Comparison of ENCODE assay signal across 12 mouse cellular contexts in genomic region chr5:75449913-75450525, GRCm38 (mm10).
DNase-seq lines count a peak whose midpoint lies in the region; ATAC-seq and TF ChIP-seq lines count a peak whose summit lies in the region.
"Had no signal": no experiment of that assay in that cellular context is flagged by ENCODE, and none has a peak within 500 bp of the region (broad histone marks: within the 10 kb centered on the region; RNA-seq: fewer than 3 reads in every experiment).

No protein-coding gene starts in this region.

- 0 out of 2 replicates have a peak overlapping the region, but pooled peaks have one; percentile 11 for H3K4me3 ChIP-seq in heart, embryonic 12.5 days
- peak overlapping the region; percentile 52 to 61 for H3K4me3 ChIP-seq in MEL (ENCODE audit: control insufficient read depth in 1 of 2, insufficient read depth in 1 of 2, low read depth in 2 of 2, low read length in 2 of 2)
- no peak overlapping the region for H3K4me3 ChIP-seq in hindbrain, embryonic 10.5 days
- no peak overlapping the region for H3K4me3 ChIP-seq in midbrain, embryonic 14.5 days (replicated peaks; ENCODE audit: low read depth, low read length)
- no peak overlapping the region for H3K4me3 ChIP-seq in stomach, postnatal 0 days (ENCODE audit: low read depth, low read length)
- H3K4me3 ChIP-seq: gastrocnemius, adult 2 months; limb, embryonic 12.5 days had no signal

- WGBS in heart, embryonic 12.5 days, result 51% methylated on average over 21 of the region's 21 CpGs
- WGBS in hindbrain, embryonic 10.5 days, result 54% methylated on average over 21 of the region's 21 CpGs
- WGBS in midbrain, embryonic 14.5 days, result 42% methylated on average over 21 of the region's 21 CpGs
- 68% methylated on average over 21 of the region's 21 CpGs for whole genome bisulfite sequencing in stomach, postnatal 0 days

- no peak overlapping the region for H3K27ac ChIP-seq in heart, embryonic 12.5 days (ENCODE audit: poor library complexity, severe bottlenecking)
- H3K27ac ChIP-seq in MEL (ENCODE audit: control insufficient read depth, low read depth, low read length), result peak overlapping the region; percentile 99
- peak overlapping the region; percentile 26; the same call in 1 of the 2 replicates for H3K27ac ChIP-seq in hindbrain, embryonic 10.5 days
- no peak overlapping the region for H3K27ac ChIP-seq in midbrain, embryonic 14.5 days (replicated peaks; ENCODE audit: low read depth, low read length)
- H3K27ac ChIP-seq in stomach, postnatal 0 days (replicated peaks), result no peak overlapping the region
- H3K27ac ChIP-seq: gastrocnemius, adult 2 months; limb, embryonic 12.5 days had no signal

- DNase-seq in heart, adult 9 months (ENCODE audit: low spot score in 2 of 2), result no peak
- no peak for DNase-seq in MEL (ENCODE audit: low read depth, low spot score)
- DNase-seq in hindbrain, embryonic 10.5 days (ENCODE audit: low spot score), result no peak
- DNase-seq in midbrain, embryonic 14.5 days, result peak; percentile 47
- no peak for DNase-seq in stomach, postnatal 0 days (ENCODE audit: low spot score)
- no peak for DNase-seq in spleen, postnatal 10 days (ENCODE audit: low spot score in 2 of 2)
- no peak for DNase-seq in spleen, adult 12 weeks (ENCODE audit: low spot score)
- DNase-seq: adrenal gland, postnatal 25 days; gastrocnemius, adult 2 months had no signal

- no peak for ATAC-seq in heart, embryonic 12.5 days (ENCODE audit: insufficient number of reproducible peaks, low FRiP score)
- peak; percentile 17; the same call in 1 of the 2 replicates for ATAC-seq in midbrain, embryonic 14.5 days (ENCODE audit: low FRiP score, low TSS enrichment)
- ATAC-seq in stomach, postnatal 0 days (ENCODE audit: low FRiP score, low TSS enrichment), result no peak
- ATAC-seq: inflammation-experienced regulatory T-cells, adult 6 months had no signal

- peaks cover 2% of the 10 kb centered on the region; the same call in 1 of the 2 replicates for H3K79me2 ChIP-seq in MEL (ENCODE audit: control insufficient read depth, insufficient read depth, low read length, poor library complexity)

- peak overlapping the region; percentile 50 for H3K4me2 ChIP-seq in heart, embryonic 12.5 days
- no peak overlapping the region for H3K4me2 ChIP-seq in midbrain, embryonic 14.5 days (ENCODE audit: low read length)
- no peak overlapping the region for H3K4me2 ChIP-seq in stomach, postnatal 0 days (replicated peaks; ENCODE audit: low read depth)
- H3K4me2 ChIP-seq: limb, embryonic 12.5 days had no signal

- TF ChIP-seq CTCF in MEL (IDR thresholded peaks at IDR 0.05 in 2 of 3, conservative IDR thresholded peaks at IDR 0.05 in 1 of 3; ENCODE audit: control insufficient read depth in 1 of 3, insufficient read depth in 1 of 3, low read depth in 2 of 3, low read length in 3 of 3, poor library complexity in 1 of 3, severe bottlenecking in 1 of 3), result peak in 2 of 3 experiments; percentile 20 to 25; a peak in 3 of 6 replicates
- no peak for TF ChIP-seq CTCF in stomach, postnatal 0 days (IDR thresholded peaks at IDR 0.05; ENCODE audit: low read depth)

- no peak overlapping the region for H3K9ac ChIP-seq in heart, embryonic 12.5 days
- peak overlapping the region; percentile 72 for H3K9ac ChIP-seq in MEL (ENCODE audit: control insufficient read depth, low read depth, low read length, poor library complexity, severe bottlenecking)
- no peak overlapping the region for H3K9ac ChIP-seq in midbrain, embryonic 14.5 days (replicated peaks; ENCODE audit: low read length)
- no peak overlapping the region for H3K9ac ChIP-seq in stomach, postnatal 0 days (ENCODE audit: low read length)
- H3K9ac ChIP-seq: limb, embryonic 12.5 days had no signal

- TF ChIP-seq POLR2A in MEL (IDR thresholded peaks at IDR 0.05; ENCODE audit: control insufficient read depth in 1 of 2, insufficient read depth in 1 of 2, low read depth in 1 of 2, low read length in 2 of 2, poor library complexity in 1 of 2), result 0 out of 4 replicates have a peak, but pooled peaks of 1 of the 2 experiments have one; percentile 1

- peaks cover 18% of the 10 kb centered on the region for H3K27me3 ChIP-seq in heart, embryonic 12.5 days (replicated peaks)
- H3K27me3 ChIP-seq in MEL (ENCODE audit: control insufficient read depth in 1 of 2, insufficient read depth in 2 of 2, low read length in 2 of 2), result no peaks in the 10 kb centered on the region
- H3K27me3 ChIP-seq in hindbrain, embryonic 10.5 days (ENCODE audit: insufficient read depth, poor library complexity, severe bottlenecking), result peaks cover 13% of the 10 kb centered on the region
- no peaks in the 10 kb centered on the region for H3K27me3 ChIP-seq in midbrain, embryonic 14.5 days (ENCODE audit: control insufficient read depth, insufficient read depth, low read length)
- H3K27me3 ChIP-seq in stomach, postnatal 0 days (ENCODE audit: control insufficient read depth, insufficient read depth, low read length), result no peaks in the 10 kb centered on the region

- no peak for TF ChIP-seq RAD21 in MEL (IDR thresholded peaks at IDR 0.05; ENCODE audit: low read depth, low read length)

- TF ChIP-seq EP300 in MEL (IDR thresholded peaks at IDR 0.05; ENCODE audit: low read depth in 1 of 2, low read length in 2 of 2), result no peak
- TF ChIP-seq EP300 in stomach, postnatal 0 days (optimal IDR thresholded peaks at IDR 0.05), result no peak

- H3K9me3 ChIP-seq in heart, embryonic 12.5 days (replicated peaks), result no peaks in the 10 kb centered on the region
- H3K9me3 ChIP-seq in MEL (replicated peaks; ENCODE audit: insufficient read depth, low read length), result no peaks in the 10 kb centered on the region
- H3K9me3 ChIP-seq in hindbrain, embryonic 10.5 days, result no peaks in the 10 kb centered on the region
- H3K9me3 ChIP-seq in midbrain, embryonic 14.5 days (ENCODE audit: control insufficient read depth, low read length), result no peaks in the 10 kb centered on the region
- no peaks in the 10 kb centered on the region for H3K9me3 ChIP-seq in stomach, postnatal 0 days (ENCODE audit: control insufficient read depth, low read length)
- H3K9me3 ChIP-seq: limb, embryonic 12.5 days had no signal

- H3K36me3 ChIP-seq in heart, embryonic 12.5 days, result no peaks in the 10 kb centered on the region
- peaks cover 0 to 14% of the 10 kb centered on the region in 2 experiments; a peak in 2 of 4 replicates for H3K36me3 ChIP-seq in MEL (ENCODE audit: control insufficient read depth in 1 of 2, insufficient read depth in 2 of 2, low read length in 2 of 2)
- H3K36me3 ChIP-seq in hindbrain, embryonic 10.5 days, result no peaks in the 10 kb centered on the region
- no peaks in the 10 kb centered on the region for H3K36me3 ChIP-seq in midbrain, embryonic 14.5 days (ENCODE audit: control insufficient read depth, insufficient read depth, low read length)
- no peaks in the 10 kb centered on the region for H3K36me3 ChIP-seq in stomach, postnatal 0 days (ENCODE audit: control insufficient read depth, insufficient read depth, low read length)
- H3K36me3 ChIP-seq: limb, embryonic 12.5 days had no signal

- H3K4me1 ChIP-seq in heart, embryonic 12.5 days (replicated peaks), result peaks cover 15% of the 10 kb centered on the region
- peaks cover 5 to 28% of the 10 kb centered on the region in 2 experiments for H3K4me1 ChIP-seq in MEL (ENCODE audit: control insufficient read depth in 1 of 2, insufficient read depth in 2 of 2, low read length in 2 of 2)
- peaks cover 24% of the 10 kb centered on the region for H3K4me1 ChIP-seq in hindbrain, embryonic 10.5 days (replicated peaks)
- peaks cover 17% of the 10 kb centered on the region for H3K4me1 ChIP-seq in midbrain, embryonic 14.5 days (ENCODE audit: control insufficient read depth, insufficient read depth, low read length)
- H3K4me1 ChIP-seq in stomach, postnatal 0 days (replicated peaks; ENCODE audit: control insufficient read depth, insufficient read depth), result no peaks in the 10 kb centered on the region
- H3K4me1 ChIP-seq: limb, embryonic 12.5 days had no signal

TF ChIP-seq in MEL, 35 proteins besides CTCF, POLR2A, EP300 and RAD21:
- TF ChIP-seq MAZ (IDR thresholded peaks at IDR 0.05; ENCODE audit: low read depth, low read length) (no peak), NRF1 (IDR thresholded peaks at IDR 0.05; ENCODE audit: insufficient read depth, low read depth, low read length, poor library complexity, severe bottlenecking) (no peak), KAT2A (conservative IDR thresholded peaks at IDR 0.05; ENCODE audit: low read depth, low read length) (no peak)
TF ChIP-seq in MEL: peak in this region for 0.

Comparison
In these comparisons a context has a peak if more than half of its experiments do, and no peak if none do; other contexts are left out.
1. H3K27ac ChIP-seq: peak in MEL (single experiment) and hindbrain, embryonic 10.5 days (single experiment); none in heart, embryonic 12.5 days (single experiment), midbrain, embryonic 14.5 days (single experiment) and stomach, postnatal 0 days (single experiment).
2. H3K4me3 ChIP-seq: peak in heart, embryonic 12.5 days (single experiment) and MEL (2 of 2); none in hindbrain, embryonic 10.5 days (single experiment), midbrain, embryonic 14.5 days (single experiment) and stomach, postnatal 0 days (single experiment).